Mouse (Mus musculus) spleen, adult 2 months (tissue): ENCODE measurements around the gene L3mbtl3.

Source experiments
- CTCF ChIP-seq: fragments of 200-500 bp; IDR thresholded peaks from 2 replicates; pipeline ENCODE4 v1.5.1; 2011; ENCODE audit warnings: mild to moderate bottlenecking, inconsistent platforms; ENCODE audit not compliant: insufficient read depth, insufficient read length, insufficient replicate concordance; ENCODE audit errors: extremely low read depth
- POLR2A ChIP-seq: fragments of 200-500 bp; IDR thresholded peaks from 2 replicates; pipeline ENCODE4 v1.6.1; 2011; ENCODE audit warnings: low read depth, low read length, inconsistent platforms

DNA sequence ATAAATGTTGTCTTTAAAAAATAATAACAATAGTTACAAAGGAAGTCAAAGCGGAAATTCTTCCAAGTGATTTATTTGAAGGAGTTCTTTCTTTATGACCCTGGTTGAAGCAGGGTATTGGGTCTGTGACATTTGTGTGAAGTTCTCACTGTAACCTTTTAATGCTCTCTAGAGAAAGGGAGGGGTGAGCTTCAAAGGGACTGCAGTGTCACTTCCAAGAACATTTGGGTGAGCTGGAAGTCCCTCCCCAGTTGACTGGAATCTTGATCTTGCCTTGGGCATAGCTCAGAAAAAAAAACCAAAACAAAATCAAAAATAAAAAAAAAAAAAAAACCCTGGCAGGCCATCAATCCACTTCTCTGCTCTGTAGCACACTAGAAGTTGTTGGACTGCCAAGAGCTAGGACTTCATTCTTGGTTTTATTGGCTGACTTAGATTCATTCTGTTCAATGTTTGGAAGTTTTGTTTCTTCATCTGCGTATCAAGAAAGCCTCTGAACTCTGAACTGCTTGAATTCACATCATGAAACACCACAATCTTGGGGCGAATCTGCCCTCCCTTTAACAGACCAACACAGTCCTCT is 143.6 kb downstream of the L3mbtl3 start:
- TF ChIP-seq CTCF = no peak
- TF ChIP-seq POLR2A = no peak
